Mouse (Mus musculus) thymus, adult 2 months (tissue): ENCODE data around the gene Tbxas1.

Experiments
- CTCF ChIP-seq: fragments of 200-500 bp; IDR thresholded peaks from 2 replicates; pipeline ENCODE4 v1.5.1; 2012; ENCODE audit warnings: mild to moderate bottlenecking, control low read depth, low read length, moderate library complexity, borderline replicate concordance; ENCODE audit not compliant: control insufficient read depth, poor library complexity, insufficient read depth; ENCODE audit errors: extremely low read depth
- POLR2A ChIP-seq: fragments of 200-500 bp; IDR thresholded peaks from 2 replicates; pipeline ENCODE4 v1.6.1; 2012; ENCODE audit warnings: mild to moderate bottlenecking, low read length, control low read depth, moderate library complexity; ENCODE audit not compliant: control insufficient read depth, poor library complexity, insufficient read depth; ENCODE audit errors: extremely low read depth

DNA sequence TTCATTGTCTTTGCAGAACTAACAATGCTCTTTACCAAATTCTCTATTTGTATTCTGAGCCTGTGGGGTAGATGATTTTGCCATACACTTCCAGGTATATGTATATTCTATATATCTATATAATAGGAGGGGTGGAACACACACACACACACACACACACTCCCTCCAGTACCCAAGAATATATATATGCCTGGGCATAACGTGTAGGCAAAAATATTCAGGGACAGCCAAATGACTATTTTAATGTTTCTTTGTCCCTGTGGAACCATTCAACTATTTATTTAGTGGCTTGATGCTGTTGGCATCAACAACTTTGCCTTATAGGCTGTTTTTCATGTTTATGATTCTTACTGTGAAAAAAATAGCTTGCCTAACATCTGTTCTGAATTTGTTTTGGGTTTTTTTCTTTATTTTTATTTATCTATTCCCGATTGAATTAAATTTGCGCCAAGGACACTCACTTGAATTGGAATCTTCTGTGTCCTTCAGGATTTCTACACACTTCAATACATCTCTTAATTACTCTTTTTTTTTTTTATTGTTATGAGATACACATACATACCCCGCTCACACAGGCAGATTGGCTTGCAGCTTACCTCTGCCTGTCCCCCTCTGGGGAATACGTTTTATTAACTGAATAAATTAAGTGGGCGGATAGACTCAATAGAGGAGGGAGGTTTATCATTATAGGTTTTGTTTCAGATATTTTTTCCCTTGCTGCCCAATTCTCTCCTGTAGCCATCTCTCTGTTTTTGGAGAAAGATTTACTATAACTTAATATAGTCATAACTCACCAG lies 94.9 kb downstream of the Tbxas1 start:
- TF ChIP-seq POLR2A (no peak), CTCF (no peak)
